In the genomic region with DNA sequence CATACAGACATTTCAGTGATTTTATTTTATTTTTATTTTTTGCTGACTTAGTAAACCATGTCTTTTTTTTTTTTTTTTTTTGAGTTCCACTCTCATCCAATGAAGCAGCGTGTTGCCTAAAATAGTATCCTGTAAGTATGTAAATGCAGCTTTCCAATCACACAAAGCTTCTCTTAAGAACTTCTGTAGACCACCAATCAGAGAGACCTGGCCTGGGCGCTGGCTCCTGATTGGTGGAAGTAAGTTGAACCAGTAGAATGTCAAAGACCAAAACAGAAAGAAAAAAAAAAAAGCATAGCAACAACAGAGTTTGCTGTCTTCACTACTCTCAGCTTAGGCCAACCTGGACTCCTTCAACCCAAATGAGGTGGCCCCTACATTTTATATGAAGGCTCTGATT, we compare ENCODE assay signal across 7 mouse cellular contexts. TPM values are rescaled to one million over a fixed set of nuclear protein-coding genes. Genes with fewer than 3 reads are reported as not detected.
A peak's percentile ranks its signal among the peaks of the same experiment; 100 is the strongest.
DNase-seq lines count a peak whose midpoint lies in the region; ATAC-seq and TF ChIP-seq lines count a peak whose summit lies in the region.

No protein-coding gene starts in this region.

- no peak for TF ChIP-seq POLR2A in testis, adult 2 months (IDR thresholded peaks at IDR 0.05; ENCODE audit: control insufficient read depth, low read depth, low read length)

- no peaks in the 10 kb centered on the region for H3K9me3 ChIP-seq in heart, postnatal 0 days (replicated peaks; ENCODE audit: control insufficient read depth, low read length)
- H3K9me3 ChIP-seq in liver, embryonic 12.5 days (replicated peaks) = no peaks in the 10 kb centered on the region

- 49% methylated on average over 2 of the region's 2 CpGs for WGBS in heart, postnatal 0 days
- 45% methylated on average over 2 of the region's 2 CpGs for WGBS in liver, embryonic 12.5 days (ENCODE audit: insufficient replicate concordance)

- H3K27ac ChIP-seq in testis, adult 2 months (ENCODE audit: control insufficient read depth, insufficient read depth, low read depth, low read length) = peak overlapping the region; percentile 45
- H3K27ac ChIP-seq in heart, postnatal 0 days (ENCODE audit: low read depth) = peak overlapping the region; percentile 77
- H3K27ac ChIP-seq in liver, embryonic 12.5 days = no peak overlapping the region

- no peak for DNase-seq in testis, postnatal 10 days (ENCODE audit: low spot score)
- DNase-seq in heart, postnatal 0 days (ENCODE audit: low spot score) = peak; percentile 51
- no peak for DNase-seq in adrenal gland, adult 2 months
- no peak for DNase-seq in spleen, postnatal 36 days (ENCODE audit: low spot score in 2 of 2)
- DNase-seq in right cerebral cortex, postnatal 36 days (ENCODE audit: low spot score in 2 of 2) = no peak

- no peaks in the 10 kb centered on the region for H3K27me3 ChIP-seq in testis, adult 2 months (ENCODE audit: control insufficient read depth, insufficient read depth, low read length)
- no peaks in the 10 kb centered on the region for H3K27me3 ChIP-seq in heart, postnatal 0 days (ENCODE audit: control insufficient read depth, insufficient read depth, low read length)
- no peaks in the 10 kb centered on the region for H3K27me3 ChIP-seq in liver, embryonic 12.5 days (replicated peaks)

- H3K9ac ChIP-seq in heart, postnatal 0 days (replicated peaks; ENCODE audit: low read depth, low read length) = peak overlapping the region; percentile 47
- no peak overlapping the region for H3K9ac ChIP-seq in liver, embryonic 12.5 days

- peak overlapping the region; percentile 65 for H3K4me2 ChIP-seq in heart, postnatal 0 days (ENCODE audit: low read depth, low read length)
- peak overlapping the region; percentile 44 for H3K4me2 ChIP-seq in liver, embryonic 12.5 days

- peaks cover 12% of the 10 kb centered on the region for H3K4me1 ChIP-seq in testis, adult 2 months (ENCODE audit: control insufficient read depth, insufficient read depth, low read length)
- H3K4me1 ChIP-seq in heart, postnatal 0 days (ENCODE audit: control insufficient read depth, insufficient read depth) = peaks cover 20% of the 10 kb centered on the region
- H3K4me1 ChIP-seq in liver, embryonic 12.5 days = peaks cover 11% of the 10 kb centered on the region

- TF ChIP-seq CTCF in testis, adult 2 months (IDR thresholded peaks at IDR 0.05; ENCODE audit: control insufficient read depth, insufficient read depth, insufficient replicate concordance, low read depth, low read length) = no peak
- no peak for TF ChIP-seq CTCF in heart, postnatal 0 days (IDR thresholded peaks at IDR 0.05; ENCODE audit: low read depth)

- peak; percentile 84 for ATAC-seq in heart, postnatal 0 days (ENCODE audit: insufficient read depth, low read depth)
- no peak for ATAC-seq in liver, embryonic 12.5 days

- no peaks in the 10 kb centered on the region for H3K36me3 ChIP-seq in testis, adult 2 months (ENCODE audit: control insufficient read depth, insufficient read depth, low read length)
- H3K36me3 ChIP-seq in heart, postnatal 0 days (replicated peaks; ENCODE audit: control insufficient read depth, insufficient read depth, low read length) = no peaks in the 10 kb centered on the region
- H3K36me3 ChIP-seq in liver, embryonic 12.5 days = no peaks in the 10 kb centered on the region

- no peak for TF ChIP-seq EP300 in heart, postnatal 0 days (IDR thresholded peaks at IDR 0.05; ENCODE audit: low read depth)

- peak overlapping the region; percentile 77 for H3K4me3 ChIP-seq in testis, adult 2 months (ENCODE audit: control insufficient read depth, low read depth, low read length)
- peak overlapping the region; percentile 34 for H3K4me3 ChIP-seq in heart, postnatal 0 days (ENCODE audit: low read depth, low read length)
- H3K4me3 ChIP-seq in liver, embryonic 12.5 days = no peak overlapping the region

RNA-seq across cellular contexts. Expression of a gene that starts 4.8 kb away (rescaled TPM):
- 3.0 and 3.7 TPM in 2 replicates for polyA plus RNA-seq in testis, adult 2 months (2012; rRNA removed)
- total RNA-seq in heart, postnatal 0 days (2014; rRNA removed; ENCODE audit: low replicate concordance) = 1.2 and 42.2 TPM in 2 replicates
- 10.2 and 14.3 TPM in 2 replicates for polyA plus RNA-seq in heart, postnatal 0 days (2015; fragmentation: Nextera tagmentation; extraction: Ambion mirVana)
- 8.8 and 9.6 TPM in 2 replicates for polyA plus RNA-seq in liver, embryonic 12.5 days (2016; fragmentation: Nextera tagmentation; extraction: Ambion mirVana)
- 1 to 10 TPM in 1 of 2 experiments, not detected in 1; 2.0 TPM for total RNA-seq in adrenal gland, adult 2 months (2021)
- 0.19 and 0.98 TPM in 2 replicates for polyA plus RNA-seq in adrenal gland, adult 2 months (2012; rRNA removed)

RNA-seq across cellular contexts. Expression of a gene that starts 11.2 kb away (rescaled TPM):
- polyA plus RNA-seq in testis, adult 2 months (2012; rRNA removed) = 53.7 and 55.3 TPM in 2 replicates
- total RNA-seq in heart, postnatal 0 days (2014; rRNA removed; ENCODE audit: low replicate concordance) = 0.08 and 0.99 TPM in 2 replicates
- 0.36 and 0.65 TPM in 2 replicates for polyA plus RNA-seq in heart, postnatal 0 days (2015; fragmentation: Nextera tagmentation; extraction: Ambion mirVana)
- 0.16 TPM in 1 of 2 replicates, not detected in the other for polyA plus RNA-seq in liver, embryonic 12.5 days (2016; fragmentation: Nextera tagmentation; extraction: Ambion mirVana)
- total RNA-seq in adrenal gland, adult 2 months (2021) = under 1 TPM; 0.35 to 0.41 TPM
- polyA plus RNA-seq in adrenal gland, adult 2 months (2012; rRNA removed) = not detected in 2 replicates

RNA-seq across cellular contexts. Expression of a gene that starts 35.0 kb away (rescaled TPM):
- 16.8 and 20.0 TPM in 2 replicates for polyA plus RNA-seq in testis, adult 2 months (2012; rRNA removed)
- 16.9 and 47.4 TPM in 2 replicates for total RNA-seq in heart, postnatal 0 days (2014; rRNA removed; ENCODE audit: low replicate concordance)
- 59.5 and 61.4 TPM in 2 replicates for polyA plus RNA-seq in heart, postnatal 0 days (2015; fragmentation: Nextera tagmentation; extraction: Ambion mirVana)
- 38.3 and 45.4 TPM in 2 replicates for polyA plus RNA-seq in liver, embryonic 12.5 days (2016; fragmentation: Nextera tagmentation; extraction: Ambion mirVana)
- total RNA-seq in adrenal gland, adult 2 months (2021) = 10 to 100 TPM; 56.5 to 56.6 TPM
- 3.2 and 6.2 TPM in 2 replicates for polyA plus RNA-seq in adrenal gland, adult 2 months (2012; rRNA removed)

RNA-seq across cellular contexts. Expression of a gene that starts 35.3 kb away (rescaled TPM):
- polyA plus RNA-seq in testis, adult 2 months (2012; rRNA removed) = 26.8 and 28.7 TPM in 2 replicates
- not detected in 2 replicates for total RNA-seq in heart, postnatal 0 days (2014; rRNA removed; ENCODE audit: low replicate concordance)
- polyA plus RNA-seq in heart, postnatal 0 days (2015; fragmentation: Nextera tagmentation; extraction: Ambion mirVana) = 1.3 and 1.6 TPM in 2 replicates
- 1.1 and 1.2 TPM in 2 replicates for polyA plus RNA-seq in liver, embryonic 12.5 days (2016; fragmentation: Nextera tagmentation; extraction: Ambion mirVana)
- 1 to 10 TPM; 1.7 to 3.0 TPM for total RNA-seq in adrenal gland, adult 2 months (2021)
- 0.57 and 0.60 TPM in 2 replicates for polyA plus RNA-seq in adrenal gland, adult 2 months (2012; rRNA removed)

Comparison
In these comparisons a context has a peak if more than half of its experiments do, and no peak if none do; other contexts are left out.
1. RNA of a gene that starts 11.2 kb away (polyA plus RNA-seq): 53.7 to 55.3 TPM in testis, adult 2 months; 0.36 to 0.65 TPM in heart, postnatal 0 days, 0.16 TPM in liver, embryonic 12.5 days and not detected in adrenal gland, adult 2 months; every median in the first group is over 10 times any median in the second.